Mouse (Mus musculus) MEL (cell line): ENCODE data around the gene Lrp4. TPM values are rescaled to one million over a fixed set of nuclear protein-coding genes. Genes with fewer than 3 reads are reported as not detected.

ENCODE experiments used
- DNase-seq: peaks from one replicate; pipeline ENCODE4 v3.0.0; 2011; ENCODE audit warnings: low read depth, low spot score
- H3K27ac ChIP-seq: 2 replicates; pipeline ENCODE4 v1.5.1; 2012; ENCODE audit warnings: low read depth, mild to moderate bottlenecking, control low read depth, low read length, moderate library complexity; ENCODE audit not compliant: control insufficient read depth
- H3K27me3 ChIP-seq, 2 experiments: fragments of 150-350 bp in 1 of 2; sonication (generic) in 1 of 2; 2 replicates each; pipeline ENCODE4 v1.6.1; 2012; ENCODE audit warnings: low read length in 2 of 2, mild to moderate bottlenecking in 2 of 2, improper control_type of control experiment in 1 of 2, moderate library complexity in 1 of 2; ENCODE audit not compliant: insufficient read depth in 2 of 2, control insufficient read depth in 1 of 2
- H3K36me3 ChIP-seq, 2 experiments: 2 replicates each; pipeline ENCODE4 v1.6.1; 2012 to 2014; ENCODE audit warnings: low read length in 2 of 2, improper control_type of control experiment in 1 of 2, inconsistent platforms in 1 of 2, mild to moderate bottlenecking in 1 of 2; ENCODE audit not compliant: insufficient read depth in 2 of 2, control insufficient read depth in 1 of 2
- H3K4me1 ChIP-seq, 2 experiments: fragments of 150-350 bp in 1 of 2; sonication (generic) in 1 of 2; 2 replicates each; pipeline ENCODE4 v1.6.1; 2012; ENCODE audit warnings: low read length in 2 of 2, improper control_type of control experiment in 1 of 2, mild to moderate bottlenecking in 1 of 2; ENCODE audit not compliant: insufficient read depth in 2 of 2, control insufficient read depth in 1 of 2
- H3K4me3 ChIP-seq, 2 experiments: fragments of 150-350 bp in 1 of 2; sonication (generic) in 1 of 2; 2 replicates each; pipeline ENCODE4 v1.5.1; 2012; ENCODE audit warnings: low read depth in 2 of 2, low read length in 2 of 2, mild to moderate bottlenecking in 2 of 2, moderate library complexity in 2 of 2, control low read depth in 1 of 2, improper control_type of control experiment in 1 of 2; ENCODE audit not compliant: control insufficient read depth in 1 of 2, insufficient read depth in 1 of 2
- H3K79me2 ChIP-seq: 2 replicates; pipeline ENCODE4 v1.6.1; 2012; ENCODE audit warnings: mild to moderate bottlenecking, low read length, moderate library complexity; ENCODE audit not compliant: control insufficient read depth, poor library complexity, insufficient read depth
- H3K9ac ChIP-seq: 2 replicates; pipeline ENCODE4 v1.6.1; 2012; ENCODE audit warnings: low read depth, mild to moderate bottlenecking, control low read depth, low read length, moderate library complexity; ENCODE audit not compliant: control insufficient read depth, poor library complexity, severe bottlenecking
- H3K9me3 ChIP-seq: fragments of 150-350 bp; sonication (generic); replicated peaks from 2 replicates; pipeline ENCODE4 v1.6.1; 2012; ENCODE audit warnings: mild to moderate bottlenecking, low read length, improper control_type of control experiment, moderate library complexity; ENCODE audit not compliant: insufficient read depth
- CHD1 ChIP-seq: IDR thresholded peaks from 2 replicates; pipeline ENCODE4 v1.6.1; 2012; ENCODE audit warnings: low read depth, mild to moderate bottlenecking, inconsistent platforms, low read length, improper control_type of control experiment
- CTCF ChIP-seq, 3 experiments: IDR thresholded peaks in 2 of 3; conservative IDR thresholded peaks in 1 of 3; 2 replicates each; pipeline ENCODE4 v1.5.1; 2011 to 2012; ENCODE audit warnings: low read length in 3 of 3, low read depth in 2 of 3, mild to moderate bottlenecking in 2 of 3, improper control_type of control experiment in 1 of 3, inconsistent platforms in 1 of 3, mixed read lengths in 1 of 3, moderate library complexity in 1 of 3; ENCODE audit not compliant: control insufficient read depth in 1 of 3, insufficient read depth in 1 of 3, poor library complexity in 1 of 3, severe bottlenecking in 1 of 3
- E2F4 ChIP-seq: IDR thresholded peaks from 2 replicates; pipeline ENCODE4 v1.6.1; 2011; ENCODE audit warnings: low read depth, low read length, improper control_type of control experiment, borderline replicate concordance
- EP300 ChIP-seq, 2 experiments: IDR thresholded peaks; 2 replicates each; pipeline ENCODE4 v1.6.1; 2011; ENCODE audit warnings: improper control_type of control experiment in 2 of 2, low read length in 2 of 2, low read depth in 1 of 2, mild to moderate bottlenecking in 1 of 2
- ETS1 ChIP-seq: IDR thresholded peaks from 2 replicates; pipeline ENCODE4 v1.6.1; 2012; ENCODE audit warnings: low read depth, mild to moderate bottlenecking, inconsistent platforms, low read length, improper control_type of control experiment, moderate library complexity
- GABPA ChIP-seq: IDR thresholded peaks from 2 replicates; pipeline ENCODE4 v1.6.1; 2012; ENCODE audit warnings: low read depth, mild to moderate bottlenecking, inconsistent platforms, low read length, improper control_type of control experiment, moderate library complexity
- GATA1 ChIP-seq: IDR thresholded peaks from 2 replicates; pipeline ENCODE4 v1.6.1; 2011; ENCODE audit warnings: low read depth, low read length, improper control_type of control experiment
- JUND ChIP-seq: IDR thresholded peaks from 2 replicates; pipeline ENCODE4 v1.6.1; 2011; ENCODE audit warnings: low read depth, mild to moderate bottlenecking, improper control_type of control experiment, low read length
- KAT2A ChIP-seq: conservative IDR thresholded peaks from 2 replicates; pipeline ENCODE4 v1.6.1; 2012; ENCODE audit warnings: low read depth, low read length, improper control_type of control experiment, inconsistent platforms
- MAX ChIP-seq: IDR thresholded peaks from 2 replicates; pipeline ENCODE4 v1.6.1; 2011; ENCODE audit warnings: low read length, improper control_type of control experiment
- MXI1 ChIP-seq: IDR thresholded peaks from 2 replicates; pipeline ENCODE4 v1.6.1; 2011; ENCODE audit warnings: mild to moderate bottlenecking, low read depth, low read length, improper control_type of control experiment
- NELFE ChIP-seq: IDR thresholded peaks from 2 replicates; pipeline ENCODE4 v1.6.1; 2011; ENCODE audit warnings: low read depth, low read length, improper control_type of control experiment
- NRF1 ChIP-seq: IDR thresholded peaks from 2 replicates; pipeline ENCODE4 v1.6.1; 2014; ENCODE audit warnings: low read depth, mild to moderate bottlenecking, inconsistent platforms, low read length, improper control_type of control experiment, moderate library complexity; ENCODE audit not compliant: poor library complexity, insufficient read depth, severe bottlenecking
- POLR2AphosphoS2 ChIP-seq: IDR thresholded peaks from 2 replicates; pipeline ENCODE4 v1.6.1; 2011; ENCODE audit warnings: low read length, improper control_type of control experiment
- RAD21 ChIP-seq: IDR thresholded peaks from 2 replicates; pipeline ENCODE4 v1.6.1; 2011; ENCODE audit warnings: mild to moderate bottlenecking, low read depth, low read length, improper control_type of control experiment
- RCOR1 ChIP-seq: IDR thresholded peaks from 2 replicates; pipeline ENCODE4 v1.6.1; 2012; ENCODE audit warnings: low read depth, mild to moderate bottlenecking, inconsistent platforms, low read length, improper control_type of control experiment
- SIN3A ChIP-seq: IDR thresholded peaks from 2 replicates; pipeline ENCODE4 v1.6.1; 2012; ENCODE audit warnings: low read length, improper control_type of control experiment, inconsistent platforms
- SMC3 ChIP-seq: IDR thresholded peaks from 2 replicates; pipeline ENCODE4 v1.6.1; 2011; ENCODE audit warnings: low read depth, low read length, improper control_type of control experiment
- TCF12 ChIP-seq: IDR thresholded peaks from 2 replicates; pipeline ENCODE4 v1.6.1; 2014; ENCODE audit warnings: low read depth, mild to moderate bottlenecking, inconsistent platforms, low read length, improper control_type of control experiment, moderate library complexity
- USF1 ChIP-seq: IDR thresholded peaks from 2 replicates; pipeline ENCODE4 v1.6.1; 2014; ENCODE audit warnings: low read depth, mild to moderate bottlenecking, inconsistent platforms, low read length, improper control_type of control experiment, moderate library complexity
- USF2 ChIP-seq, 2 experiments: IDR thresholded peaks; 2 replicates each; pipeline ENCODE4 v1.6.1; 2011 to 2012; ENCODE audit warnings: improper control_type of control experiment in 2 of 2, low read length in 2 of 2, borderline replicate concordance in 1 of 2, inconsistent platforms in 1 of 2, low read depth in 1 of 2, mild to moderate bottlenecking in 1 of 2; ENCODE audit not compliant: insufficient read depth in 1 of 2
- polyA plus RNA-seq, 2 experiments: library from polyadenylated mRNA; stranded (reverse) in 1 of 2; unstranded in 1 of 2; fragments of >175 nt in 1 of 2; fragments of >200 nt in 1 of 2; gene quantifications; 2 replicates each; pipeline versions ENCODE4 v1.2.1 to v1.2.4; 2012; ENCODE audit warnings: low replicate concordance in 2 of 2, low read depth in 1 of 2; ENCODE audit not compliant: insufficient read length in 2 of 2, insufficient read depth in 1 of 2, missing spikeins in 1 of 2
- total RNA-seq: library from RNA; depleted of rRNA; stranded (reverse); fragments of 300-350 nt; gene quantifications from 2 replicates; pipeline ENCODE4 v1.2.3, GENCODE M21; 2012

Lrp4 gene
- total and polyA plus RNA-seq, 3 experiments = 1.1 to 2.8 TPM; not detected in 1

- TF ChIP-seq JUND = no peak
- peak in 1 of 2 experiments; percentile 28; a peak in 1 of 4 replicates for TF ChIP-seq EP300 (IDR thresholded peaks at IDR 0.05; ENCODE audit: low read depth in 1 of 2, low read length in 2 of 2)
- no peak for TF ChIP-seq MAX
- no peak for TF ChIP-seq SMC3
- 0 out of 2 replicates have a peak, but pooled peaks have one; percentile 33 for TF ChIP-seq ETS1
- no peak for TF ChIP-seq RCOR1
- no peak for TF ChIP-seq MXI1
- TF ChIP-seq, all 39 proteins: peak for 11
Observed at GRCm38 (mm10) chr2:91453231-91454075, 3.9 kb upstream of the Lrp4 start (continued).

- Histone ChIP-seq H3K27me3 (no peaks in the 10 kb centered on the region), H3K9ac (no peak overlapping the region), H3K27ac (no peak overlapping the region), H3K9me3 (no peaks in the 10 kb centered on the region)
- TF ChIP-seq GATA1 = no peak
- TF ChIP-seq RCOR1 = no peak
- no peak for TF ChIP-seq USF2 (IDR thresholded peaks at IDR 0.05; ENCODE audit: borderline replicate concordance in 1 of 2, insufficient read depth in 1 of 2, low read depth in 1 of 2, low read length in 2 of 2)
- TF ChIP-seq GABPA = no peak
- no peak for TF ChIP-seq NRF1
- no peak for TF ChIP-seq MAX
- no peak for TF ChIP-seq POLR2AphosphoS2
- no peak for TF ChIP-seq KAT2A
- no peak for TF ChIP-seq CHD1
- TF ChIP-seq NELFE = no peak
- TF ChIP-seq E2F4 = no peak
- no peak for TF ChIP-seq RAD21
- TF ChIP-seq CTCF (IDR thresholded peaks at IDR 0.05 in 2 of 3, conservative IDR thresholded peaks at IDR 0.05 in 1 of 3; ENCODE audit: control insufficient read depth in 1 of 3, insufficient read depth in 1 of 3, low read depth in 2 of 3, low read length in 3 of 3, poor library complexity in 1 of 3, severe bottlenecking in 1 of 3) = no peak
- TF ChIP-seq SIN3A = no peak
- no peak for TF ChIP-seq USF1
- TF ChIP-seq EP300 (IDR thresholded peaks at IDR 0.05; ENCODE audit: low read depth in 1 of 2, low read length in 2 of 2) = no peak
- no peak for TF ChIP-seq ETS1
- TF ChIP-seq TCF12 = no peak
- TF ChIP-seq MXI1 = no peak
- TF ChIP-seq, all 39 proteins: peak for 0
- no peak for DNase-seq
- Histone ChIP-seq H3K79me2 (no peaks in the 10 kb centered on the region; the same call in 1 of the 2 replicates), H3K36me3 (peaks cover 0 to 18% of the 10 kb centered on the region in 2 experiments; a peak in 2 of 4 replicates), H3K4me3 (no peak overlapping the region), H3K4me1 (peaks cover 7 to 15% of the 10 kb centered on the region in 2 experiments)
Observed at GRCm38 (mm10) chr2:91454434-91454833, 2.9 kb upstream of the Lrp4 start.
